Mouse (Mus musculus) liver, adult 2 months (tissue): ENCODE results near the gene Pygo2. TPM values are rescaled to one million over a fixed set of nuclear protein-coding genes. Genes with fewer than 3 reads are reported as not detected.
"Not testable (repeated sequence)": the region's sequence is repeated elsewhere in the genome, so short reads cannot be mapped to it uniquely, and the experiment has no call there.

Experiments
- DNase-seq: peaks from one replicate; pipeline ENCODE4 v3.0.0-alpha.2; 2011; ENCODE audit warnings: low read depth, low spot score; ENCODE audit errors: extremely low read depth
- H3K27ac ChIP-seq: fragments of 200-500 bp; replicated peaks from 2 replicates; pipeline ENCODE4 v1.5.1; 2012; ENCODE audit warnings: low read depth, mild to moderate bottlenecking, control low read depth, inconsistent platforms, low read length; ENCODE audit not compliant: insufficient read depth
- H3K27me3 ChIP-seq: fragments of 200-500 bp; 2 replicates; pipeline ENCODE4 v1.6.1; 2012; ENCODE audit warnings: mild to moderate bottlenecking, moderate library complexity, low read length, inconsistent platforms; ENCODE audit not compliant: control insufficient read depth, insufficient read depth
- H3K36me3 ChIP-seq: fragments of 200-500 bp; 2 replicates; pipeline ENCODE4 v1.6.1; 2012; ENCODE audit warnings: low read length, inconsistent platforms; ENCODE audit not compliant: control insufficient read depth, insufficient read depth
- H3K4me1 ChIP-seq: fragments of 200-500 bp; 2 replicates; pipeline ENCODE4 v1.6.1; 2011; ENCODE audit warnings: low read length; ENCODE audit not compliant: control insufficient read depth, insufficient read depth
- H3K4me3 ChIP-seq: fragments of 200-500 bp; 2 replicates; pipeline ENCODE4 v1.5.1; 2011; ENCODE audit warnings: low read depth, mild to moderate bottlenecking, control low read depth, low read length, moderate library complexity; ENCODE audit not compliant: insufficient read depth
- H3K79me2 ChIP-seq: fragments of 200-500 bp; 2 replicates; pipeline ENCODE4 v1.6.1; 2012; ENCODE audit warnings: inconsistent platforms, mild to moderate bottlenecking, low read length, moderate library complexity; ENCODE audit not compliant: control insufficient read depth, insufficient read depth
- H3K9ac ChIP-seq: fragments of 200-500 bp; 2 replicates; pipeline ENCODE4 v1.6.1; 2012; ENCODE audit warnings: low read depth, mild to moderate bottlenecking, control low read depth, inconsistent platforms, low read length
- CTCF ChIP-seq: fragments of 200-500 bp; IDR thresholded peaks from 2 replicates; pipeline ENCODE4 v1.5.1; 2011; ENCODE audit warnings: low read depth, low read length, control low read depth
- POLR2A ChIP-seq: fragments of 200-500 bp; IDR thresholded peaks from 2 replicates; pipeline ENCODE4 v1.6.1; 2011; ENCODE audit warnings: low read length, control low read depth; ENCODE audit not compliant: insufficient read depth; ENCODE audit errors: extremely low read depth
- WGBS: fragments of 180-500 bp; shearing (Covaris S2); methylation state at CpG from one replicate; pipeline ENCODE4 v1.1.7; 2018; 5-methylcytosine and 5-hydroxymethylcytosine counted together
- polyA plus RNA-seq: library from polyadenylated mRNA; depleted of rRNA; stranded (reverse); fragments of >200 nt; gene quantifications from 2 replicates; pipeline ENCODE4 v1.2.3, GENCODE M21; 2012
- total RNA-seq: library from RNA; depleted of rRNA; stranded (reverse); fragments of >200 nt; gene quantifications from 2 replicates; pipeline ENCODE4 v1.2.3, GENCODE M21; 2014

The Pygo2 gene
- total and polyA plus RNA-seq, 2 experiments: 4.4 to 26.5 TPM

GRCm38 (mm10) chr3:89425141-89425525 lies 4.9 kb upstream of the Pygo2 start:
- Histone ChIP-seq H3K9ac (no peak overlapping the region), H3K27ac (no peak overlapping the region), H3K36me3 (peaks cover 16% of the 10 kb centered on the region), H3K27me3 (no peaks in the 10 kb centered on the region), H3K4me1 (peaks cover 9% of the 10 kb centered on the region), H3K4me3 (no peak overlapping the region), H3K79me2 (peaks cover 6% of the 10 kb centered on the region; the same call in 1 of the 2 replicates)
- TF ChIP-seq CTCF (no peak), POLR2A (no peak)
- 94% methylated on average over 5 of the region's 5 CpGs for WGBS
- no peak for DNase-seq

GRCm38 (mm10) chr3:89425876-89426275 lies 4.1 kb upstream of the Pygo2 start:
- no peak for TF ChIP-seq POLR2A
- TF ChIP-seq CTCF: no peak
- 94% methylated on average over 4 of the region's 4 CpGs for WGBS
- no peaks in the 10 kb centered on the region for H3K27me3 ChIP-seq
- H3K4me1 ChIP-seq: peaks cover 6% of the 10 kb centered on the region
- H3K36me3 ChIP-seq: peaks cover 16% of the 10 kb centered on the region
- no peak overlapping the region for H3K4me3 ChIP-seq
- no peak for DNase-seq
- H3K27ac ChIP-seq: no peak overlapping the region
- peaks cover 10% of the 10 kb centered on the region; the same call in 1 of the 2 replicates for H3K79me2 ChIP-seq
- no peak overlapping the region for H3K9ac ChIP-seq

- 93% methylated on average over 7 of the region's 7 CpGs for WGBS
- not testable (repeated sequence) for H3K4me1 ChIP-seq
Observed at GRCm38 (mm10) chr3:89429021-89429420, 993 bp upstream of the Pygo2 start.

GRCm38 (mm10) chr3:89432606-89433005 lies 2.6 kb downstream of the Pygo2 start:
- DNase-seq: no peak
- Histone ChIP-seq H3K9ac (no peak overlapping the region), H3K4me3 (no peak overlapping the region), H3K79me2 (peaks cover 8% of the 10 kb centered on the region; the same call in 1 of the 2 replicates), H3K27me3 (no peaks in the 10 kb centered on the region), H3K36me3 (peaks cover 10% of the 10 kb centered on the region), H3K4me1 (peaks cover 5% of the 10 kb centered on the region), H3K27ac (no peak overlapping the region)
- WGBS: 96% methylated on average over 8 of the region's 8 CpGs
- TF ChIP-seq POLR2A: no peak
- TF ChIP-seq CTCF: no peak

More at GRCm38 (mm10) chr3:89429021-89429420, 993 bp upstream of the Pygo2 start:
- peaks cover 22% of the 10 kb centered on the region for H3K36me3 ChIP-seq
- H3K27ac ChIP-seq, H3K9ac ChIP-seq, H3K4me3 ChIP-seq, H3K79me2 ChIP-seq, H3K27me3 ChIP-seq, DNase-seq: not testable (repeated sequence)

GRCm38 (mm10) chr3:89434532-89434931 lies 4.5 kb downstream of the Pygo2 start:
- DNase-seq: no peak
- peaks cover 6% of the 10 kb centered on the region; the same call in 1 of the 2 replicates for H3K36me3 ChIP-seq
- H3K79me2 ChIP-seq: peaks cover 8% of the 10 kb centered on the region; the same call in 1 of the 2 replicates
- H3K27me3 ChIP-seq: no peaks in the 10 kb centered on the region
- H3K4me1 ChIP-seq: peaks cover 5% of the 10 kb centered on the region
- TF ChIP-seq POLR2A: no peak
- H3K4me3 ChIP-seq: no peak overlapping the region
- no peak overlapping the region for H3K9ac ChIP-seq
- 86% methylated on average over 11 of the region's 11 CpGs for WGBS
- H3K27ac ChIP-seq: no peak overlapping the region

- no peak overlapping the region for H3K27ac ChIP-seq
- WGBS: 84% methylated on average over 7 of the region's 7 CpGs
Observed at GRCm38 (mm10) chr3:89435041-89435440, 5.0 kb downstream of the Pygo2 start.

More at GRCm38 (mm10) chr3:89435041-89435440, 5.0 kb downstream of the Pygo2 start:
- no peak for DNase-seq
- TF ChIP-seq POLR2A (no peak), CTCF (no peak)
- Histone ChIP-seq H3K36me3 (peaks cover 6% of the 10 kb centered on the region; the same call in 1 of the 2 replicates), H3K79me2 (peaks cover 8% of the 10 kb centered on the region; the same call in 1 of the 2 replicates), H3K9ac (no peak overlapping the region), H3K27me3 (no peaks in the 10 kb centered on the region), H3K4me1 (peaks cover 5% of the 10 kb centered on the region), H3K4me3 (no peak overlapping the region)
